Mouse (Mus musculus): ENCODE data around the gene Vwf.
A peak's percentile ranks its signal among the peaks of the same experiment; 100 is the strongest.

The Vwf gene

DNA sequence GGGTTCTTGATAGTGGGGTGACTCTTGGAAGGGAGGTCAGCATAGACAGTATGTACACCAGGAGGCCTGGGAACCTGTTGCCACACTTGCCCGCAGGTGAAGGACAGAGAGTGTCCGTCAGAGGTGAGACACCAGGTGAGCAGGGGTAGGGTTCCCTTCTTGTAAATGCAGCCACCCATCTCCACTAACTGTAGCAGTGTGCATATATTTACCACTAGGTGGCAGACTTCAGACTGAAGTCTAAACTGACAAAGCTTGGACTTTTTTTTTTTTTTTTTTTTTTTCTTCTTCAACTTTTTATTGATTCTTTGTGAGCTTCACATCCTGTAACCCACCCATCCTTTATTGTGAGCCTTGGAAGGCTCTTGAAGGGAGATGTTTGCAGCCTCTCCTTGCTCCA lies 75.9 kb downstream of the Vwf start:
- no peak for DNase-seq (ENCODE audit: low spot score)

DNA sequence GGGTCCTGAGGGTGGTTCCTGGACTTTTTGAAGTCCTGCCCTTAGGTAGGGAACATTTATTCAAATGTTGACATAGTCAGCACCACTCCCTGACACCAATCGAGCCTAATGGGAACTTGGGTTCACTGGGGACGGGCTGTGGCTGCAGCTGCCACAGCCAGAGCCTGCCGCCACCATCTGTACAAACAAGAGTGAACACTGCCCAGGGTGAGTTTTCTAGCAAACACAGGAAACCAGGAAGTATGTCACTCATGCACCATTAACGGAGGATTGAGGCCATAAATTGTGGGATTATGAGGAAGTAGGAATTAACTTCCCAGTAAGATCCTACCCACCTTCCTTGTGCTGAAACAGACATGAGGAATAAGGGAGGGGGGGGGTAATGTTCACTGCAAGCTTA lies 93.9 kb downstream of the Vwf start:
- no peak for DNase-seq (ENCODE audit: low spot score)

- no peak for DNase-seq (ENCODE audit: low spot score)
Observed at GRCm38 (mm10) chr6:125641146-125641545, 94.6 kb downstream of the Vwf start.

GRCm38 (mm10) chr6:125648964-125649363 lies 102.4 kb downstream of the Vwf start:
- DNase-seq (ENCODE audit: low spot score): no peak

- no peak for DNase-seq (ENCODE audit: low spot score)
Observed at GRCm38 (mm10) chr6:125651335-125651734, 104.8 kb downstream of the Vwf start.

DNA sequence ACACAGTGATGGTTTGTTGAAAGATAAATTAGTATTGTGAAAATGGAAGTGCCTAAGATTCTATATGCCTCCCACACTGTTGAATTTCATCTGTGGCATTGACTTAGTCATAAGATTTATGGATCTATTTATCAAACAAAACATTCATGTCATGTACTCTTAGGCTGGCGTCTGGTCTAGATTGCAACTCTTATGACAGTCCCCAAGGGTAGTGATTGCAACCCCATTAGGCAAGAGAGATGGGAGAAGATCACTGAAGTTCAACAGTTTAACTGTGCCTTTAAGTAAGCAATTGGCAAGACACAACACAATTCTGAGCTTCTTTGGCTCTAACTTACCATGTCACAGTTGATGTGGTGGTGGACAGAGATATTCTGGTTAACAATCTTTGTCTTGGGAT lies 106.8 kb downstream of the Vwf start:
- DNase-seq (ENCODE audit: low spot score): no peak

DNA sequence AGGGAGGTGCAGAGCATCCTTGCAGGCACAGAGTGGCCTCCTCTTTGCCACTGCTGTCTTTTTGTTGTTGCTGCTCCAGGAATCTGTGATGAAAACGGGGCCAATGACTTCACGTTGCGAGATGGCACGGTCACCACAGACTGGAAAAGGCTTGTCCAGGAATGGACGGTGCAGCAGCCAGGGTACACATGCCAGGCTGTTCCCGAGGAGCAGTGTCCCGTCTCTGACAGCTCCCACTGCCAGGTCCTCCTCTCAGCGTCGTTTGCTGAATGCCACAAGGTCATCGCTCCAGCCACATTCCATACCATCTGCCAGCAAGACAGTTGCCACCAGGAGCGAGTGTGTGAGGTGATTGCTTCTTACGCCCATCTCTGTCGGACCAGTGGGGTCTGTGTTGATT lies 110.3 kb downstream of the Vwf start:
- DNase-seq (ENCODE audit: low spot score): no peak

DNA sequence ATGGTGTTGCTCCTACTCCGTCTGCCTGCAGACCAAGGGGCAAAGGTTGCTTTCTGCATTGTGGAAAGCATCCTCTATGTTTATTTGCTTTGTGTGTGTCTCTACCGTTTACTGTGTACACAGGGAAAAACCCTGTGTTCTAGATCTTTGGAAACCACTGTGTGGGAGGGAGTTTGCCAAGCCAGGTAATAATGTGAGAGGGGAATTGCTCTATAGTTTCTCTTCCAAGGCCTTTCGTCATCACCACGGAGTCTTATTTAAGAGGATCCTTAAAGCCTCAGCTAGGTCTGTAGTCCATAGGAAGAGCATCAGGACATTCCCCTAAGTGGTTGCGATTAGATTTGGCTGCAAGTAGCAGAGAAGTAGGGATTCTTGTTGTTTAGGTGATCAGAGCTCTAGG lies 111.4 kb downstream of the Vwf start:
- DNase-seq (ENCODE audit: low spot score): no peak

- DNase-seq (ENCODE audit: low spot score): peak; percentile 77
Observed at GRCm38 (mm10) chr6:125661106-125661877, 114.7 kb downstream of the Vwf start.

- no peak for DNase-seq (ENCODE audit: low spot score)
Observed at GRCm38 (mm10) chr6:125663906-125664305, 117.3 kb downstream of the Vwf start.

DNA sequence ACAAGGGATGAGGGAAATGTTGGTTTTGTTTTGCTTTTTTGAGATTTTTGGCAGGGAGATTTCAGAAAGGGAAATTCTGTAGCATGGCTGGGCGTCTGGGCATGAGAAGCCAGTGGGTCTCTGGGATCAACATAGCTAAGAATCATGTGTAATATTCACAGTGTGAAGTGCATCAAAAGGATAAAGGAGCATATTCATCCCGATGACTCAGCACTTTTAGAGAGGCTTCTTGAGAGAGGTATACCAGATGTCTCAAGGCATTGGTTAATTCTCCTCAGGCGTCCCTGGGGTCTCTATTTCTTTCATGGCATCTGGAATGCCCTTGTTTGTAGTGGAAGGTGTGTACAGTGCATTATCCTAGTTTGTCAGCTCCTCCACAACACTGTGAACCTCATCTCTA lies 125.3 kb downstream of the Vwf start:
- no peak for DNase-seq (ENCODE audit: low spot score)

DNA sequence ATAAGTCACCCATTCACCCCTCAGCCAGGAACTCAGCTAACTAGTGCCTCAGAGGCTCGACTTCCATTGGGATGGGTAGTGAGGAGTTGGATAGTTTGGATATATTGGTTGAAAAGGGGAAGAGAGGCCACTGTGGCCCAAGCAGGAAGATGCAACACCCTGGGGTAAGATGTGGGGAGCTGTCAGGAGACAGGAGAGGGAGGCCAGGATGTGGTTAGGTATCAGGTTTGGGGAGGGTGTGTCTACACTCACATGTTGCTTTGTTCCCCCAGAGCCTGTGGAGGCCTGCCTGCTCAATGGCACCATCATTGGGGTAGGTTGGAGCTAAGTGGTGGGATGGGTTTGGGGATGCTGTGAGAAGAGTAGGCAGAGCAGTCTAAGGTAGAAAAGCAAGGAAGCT lies 131.9 kb downstream of the Vwf start:
- no peak for DNase-seq (ENCODE audit: low spot score)

DNA sequence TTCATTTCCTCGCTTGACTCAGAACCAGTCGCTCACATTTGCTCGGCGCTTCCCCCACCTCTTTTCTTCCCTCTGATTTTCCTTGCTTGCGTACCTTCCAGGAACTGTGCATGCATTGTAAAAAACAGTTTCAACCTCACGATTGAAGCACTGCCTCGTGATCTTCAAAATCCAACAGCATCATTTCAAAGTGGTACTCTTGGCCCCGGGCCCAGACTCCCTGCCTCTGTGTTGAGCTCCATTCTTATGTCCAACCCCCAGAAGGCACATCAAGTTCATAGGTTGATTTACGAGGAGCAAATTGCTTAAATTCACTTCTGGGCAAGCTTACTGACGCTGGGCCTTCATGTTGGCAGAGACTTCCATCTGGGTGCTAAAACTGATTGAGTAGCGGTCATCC lies 134.0 kb downstream of the Vwf start:
- no peak for DNase-seq (ENCODE audit: low spot score)

DNA sequence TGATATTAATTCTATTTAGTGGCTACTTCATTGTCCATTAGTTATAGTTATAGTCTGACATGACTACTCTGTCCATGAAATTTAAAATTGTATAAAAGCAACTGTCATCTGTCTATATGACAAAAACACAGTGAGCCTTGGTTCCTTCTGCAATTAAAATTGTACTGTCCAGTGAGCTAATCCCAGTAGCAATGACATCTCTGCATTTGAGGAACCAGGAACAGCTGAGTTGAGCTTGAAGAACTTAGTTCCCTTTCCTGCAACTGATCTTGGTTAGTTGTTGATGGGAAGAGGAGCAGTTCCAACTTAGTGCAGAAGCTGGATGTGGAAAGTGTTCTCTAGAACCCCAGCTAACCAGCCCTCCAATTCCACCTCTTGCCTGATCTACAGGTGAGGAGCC lies 138.8 kb downstream of the Vwf start:
- DNase-seq (ENCODE audit: low spot score): no peak

GRCm38 (mm10) chr6:125687986-125688385 lies 141.4 kb downstream of the Vwf start:
- DNase-seq (ENCODE audit: low spot score): no peak

GRCm38 (mm10) chr6:125690057-125690703 lies 143.6 kb downstream of the Vwf start, which contains the start of gene Ano2:
TSS of gene Ano2 (plus strand) at chr6:125690419.
- peak; percentile 11 for DNase-seq (ENCODE audit: low spot score)

DNA sequence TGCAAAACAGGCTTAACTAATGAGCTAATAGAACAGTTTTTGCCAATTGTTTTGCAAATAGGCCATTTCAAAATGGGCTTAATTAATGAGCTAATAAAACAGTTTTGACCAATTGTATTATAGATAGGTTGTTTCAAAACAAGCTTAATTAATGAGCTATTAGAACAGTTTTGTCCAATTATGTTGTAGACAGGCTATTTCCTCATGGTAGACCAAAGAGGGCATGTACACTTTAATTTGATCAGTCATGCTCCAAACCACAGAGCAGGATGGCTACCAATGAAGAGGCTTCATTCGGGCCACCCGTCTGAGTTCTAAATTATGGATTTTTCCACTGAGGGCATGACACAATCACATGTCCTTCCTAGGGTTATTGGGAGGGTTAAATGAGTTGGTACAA lies 154.6 kb downstream of the Vwf start:
- no peak for DNase-seq (ENCODE audit: low spot score)

DNA sequence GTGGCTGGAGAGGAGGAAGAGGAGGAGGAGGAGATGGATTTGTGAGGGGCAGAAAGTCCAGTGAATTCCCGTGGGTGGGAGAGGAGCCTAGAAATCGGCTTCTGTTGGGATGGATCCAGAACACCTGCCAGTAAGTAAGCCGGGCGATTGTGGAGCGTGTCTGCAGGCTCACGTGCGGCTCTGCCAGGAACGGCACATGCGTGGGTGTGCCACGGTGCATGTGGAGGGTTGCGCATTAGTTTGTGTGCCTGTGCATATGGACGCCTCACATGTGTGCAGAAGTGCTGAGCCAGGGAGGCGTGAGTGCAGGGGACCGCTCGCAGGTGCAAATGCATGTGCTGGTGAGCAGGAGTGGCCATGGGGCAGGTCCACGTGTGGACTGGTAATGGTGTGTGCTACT lies 164.7 kb downstream of the Vwf start:
- DNase-seq (ENCODE audit: low spot score): no peak

GRCm38 (mm10) chr6:125726408-125726807 lies 179.8 kb downstream of the Vwf start:
- DNase-seq (ENCODE audit: low spot score): no peak

DNA sequence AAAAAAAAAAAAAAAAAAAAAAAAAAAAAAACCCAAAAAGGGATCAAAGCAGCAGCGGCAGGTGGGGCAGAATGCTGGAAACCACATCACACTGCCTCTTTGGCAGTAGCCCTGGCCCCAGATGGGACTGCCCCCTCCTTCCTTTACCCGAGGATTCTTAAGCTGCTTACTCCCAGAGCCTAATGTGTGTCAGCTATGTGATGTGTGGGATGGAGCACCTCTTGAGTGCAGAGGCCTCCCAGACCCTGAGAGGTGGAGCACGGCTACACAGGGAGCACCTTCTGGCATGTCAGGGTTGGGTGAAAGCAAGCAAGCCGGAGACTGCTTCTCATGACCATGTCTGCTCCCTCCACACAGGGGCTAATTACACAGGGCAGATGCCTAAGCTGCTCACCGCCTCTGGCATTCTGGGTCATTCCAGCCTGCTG lies 180.9 kb downstream of the Vwf start:
- DNase-seq (ENCODE audit: low spot score): no peak

GRCm38 (mm10) chr6:125729471-125729870 lies 182.9 kb downstream of the Vwf start:
- DNase-seq (ENCODE audit: low spot score): no peak

DNA sequence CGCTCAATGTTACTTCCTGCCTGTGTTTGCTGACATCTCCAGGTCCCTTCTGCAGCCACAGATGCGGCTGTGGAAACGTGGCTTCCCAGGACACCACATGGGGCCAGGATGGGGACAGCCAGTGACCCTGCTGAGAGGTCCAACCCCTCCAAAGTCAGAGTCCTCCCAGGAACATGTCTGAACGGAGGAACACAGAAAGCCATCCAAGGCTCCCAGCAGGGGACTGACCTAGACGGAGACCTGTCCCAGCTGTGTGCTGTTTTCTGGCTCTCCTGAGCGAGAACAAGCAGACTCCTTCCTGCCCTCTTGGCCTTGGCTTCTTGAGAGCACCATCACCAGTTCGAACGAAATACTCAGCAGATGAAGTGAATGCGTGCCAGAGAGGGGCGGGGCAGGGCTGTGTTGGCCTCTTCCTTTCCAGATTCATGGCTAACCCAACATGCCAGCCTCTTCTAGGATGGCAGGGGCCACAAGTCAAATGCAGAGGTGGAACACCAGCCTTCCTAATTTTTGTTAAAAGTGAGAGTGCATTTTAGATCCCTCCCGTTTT lies 183.5 kb downstream of the Vwf start:
- no peak for DNase-seq (ENCODE audit: low spot score)
